Mouse (Mus musculus) lung, embryonic 16.5 days (tissue): ENCODE results near the gene Osm. TPM values are rescaled to one million over a fixed set of nuclear protein-coding genes. Genes with fewer than 3 reads are reported as not detected.
A peak's percentile ranks its signal among the peaks of the same experiment; 100 is the strongest.

ENCODE experiments used
- ATAC-seq: fragments of 200-750 bp; cut with Nextera tagmentation; 2 replicates; pipeline ENCODE4 v1.8.0; 2017; ENCODE audit warnings: low read depth, mild to moderate bottlenecking, moderate library complexity
- H3K27ac ChIP-seq: fragments of 300-500 bp; sonication (generic); 2 replicates; pipeline ENCODE4 v1.5.1; 2014; ENCODE audit warnings: mild to moderate bottlenecking, control low read depth, low read length
- H3K27me3 ChIP-seq: fragments of 300-500 bp; sonication (generic); 2 replicates; pipeline ENCODE4 v1.6.1; 2014; ENCODE audit warnings: low read depth, low read length, mixed read lengths; ENCODE audit not compliant: control insufficient read depth, insufficient read depth
- H3K36me3 ChIP-seq: fragments of 300-500 bp; sonication (generic); 2 replicates; pipeline ENCODE4 v1.6.1; 2014; ENCODE audit warnings: low read length; ENCODE audit not compliant: control insufficient read depth, insufficient read depth
- H3K4me1 ChIP-seq: fragments of 300-500 bp; sonication (generic); replicated peaks from 2 replicates; pipeline ENCODE4 v1.6.1; 2014; ENCODE audit warnings: low read length, mixed read lengths; ENCODE audit not compliant: control insufficient read depth, insufficient read depth
- H3K4me2 ChIP-seq: fragments of 300-500 bp; sonication (generic); 2 replicates; pipeline ENCODE4 v1.6.1; 2014; ENCODE audit warnings: low read depth, low read length, control low read depth
- H3K4me3 ChIP-seq: fragments of 300-500 bp; sonication (generic); 2 replicates; pipeline ENCODE4 v1.5.1; 2014; ENCODE audit warnings: mild to moderate bottlenecking, low read length, control low read depth
- H3K9ac ChIP-seq: fragments of 300-500 bp; sonication (generic); 2 replicates; pipeline ENCODE4 v1.6.1; 2014; ENCODE audit warnings: low read length, control low read depth
- H3K9me3 ChIP-seq: fragments of 300-500 bp; sonication (generic); 2 replicates; pipeline ENCODE4 v1.6.1; 2016; ENCODE audit warnings: low read length; ENCODE audit not compliant: control insufficient read depth
- WGBS: fragments of 180-500 bp; shearing (Covaris S2); extraction: QIAGEN DNeasy Blood & Tissue Kit; methylation state at CpG from one replicate; pipeline ENCODE4 v1.1.7; 2014; 5-methylcytosine and 5-hydroxymethylcytosine counted together
- polyA plus RNA-seq: library from polyadenylated mRNA; unstranded; fragments of >200 nt; fragmentation: Nextera tagmentation; extraction: Ambion mirVana; gene quantifications from 2 replicates; pipeline ENCODE4 v1.2.1, GENCODE M21; 2015

The Osm gene
- polyA plus RNA-seq, 1 experiment from 2014 or later, result 0.25 TPM

GRCm38 (mm10) chr11:4210786-4211185, 25.4 kb upstream of the Osm start:
- H3K4me2 ChIP-seq, result no peak overlapping the region
- no peak overlapping the region for H3K4me3 ChIP-seq
- peaks cover 13% of the 10 kb centered on the region; the same call in 1 of the 2 replicates for H3K36me3 ChIP-seq
- no peaks in the 10 kb centered on the region for H3K27me3 ChIP-seq
- no peaks in the 10 kb centered on the region for H3K9me3 ChIP-seq
- WGBS, result 30% methylated on average over 1 of the region's 1 CpGs
- ATAC-seq, result no peak
- no peak overlapping the region for H3K27ac ChIP-seq
- H3K4me1 ChIP-seq, result no peaks in the 10 kb centered on the region
- H3K9ac ChIP-seq, result no peak overlapping the region

DNA sequence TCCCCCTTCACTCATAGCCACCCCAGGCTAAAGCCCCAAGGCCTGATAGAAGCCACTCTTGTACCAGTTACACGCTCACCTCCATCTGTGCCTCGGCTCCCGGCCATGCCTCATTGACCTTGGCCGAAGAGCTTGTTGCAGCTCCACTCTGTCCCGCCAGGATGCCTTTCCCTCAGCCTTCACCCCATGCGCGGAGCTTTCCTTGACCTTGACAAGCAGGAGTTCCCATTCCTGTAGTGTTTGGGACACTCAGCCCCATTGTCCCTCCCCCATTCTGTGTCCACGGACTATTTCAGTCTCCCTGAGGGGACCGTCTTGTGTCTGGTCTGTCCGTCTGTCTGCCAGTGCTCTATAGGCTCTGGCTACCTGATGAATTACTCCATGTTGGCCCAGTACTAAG, 23.1 kb upstream of the Osm start:
- no peak for ATAC-seq
- H3K27me3 ChIP-seq, result no peaks in the 10 kb centered on the region
- H3K36me3 ChIP-seq, result peaks cover 8% of the 10 kb centered on the region; the same call in 1 of the 2 replicates
- no peak overlapping the region for H3K9ac ChIP-seq
- H3K4me3 ChIP-seq, result no peak overlapping the region
- no peaks in the 10 kb centered on the region; the same call in none of the 2 replicates for H3K4me1 ChIP-seq
- no peaks in the 10 kb centered on the region for H3K9me3 ChIP-seq
- H3K4me2 ChIP-seq, result no peak overlapping the region
- 90% methylated on average over 10 of the region's 10 CpGs for WGBS
- no peak overlapping the region for H3K27ac ChIP-seq

GRCm38 (mm10) chr11:4214572-4214971, 21.6 kb upstream of the Osm start:
- WGBS, result 92% methylated on average over 14 of the region's 14 CpGs
- Histone ChIP-seq H3K27ac (no peak overlapping the region), H3K4me3 (no peak overlapping the region), H3K4me1 (peaks cover 8% of the 10 kb centered on the region), H3K36me3 (peaks cover 5% of the 10 kb centered on the region; the same call in 1 of the 2 replicates), H3K9me3 (no peaks in the 10 kb centered on the region), H3K9ac (no peak overlapping the region), H3K27me3 (no peaks in the 10 kb centered on the region), H3K4me2 (no peak overlapping the region)
- ATAC-seq, result no peak

DNA sequence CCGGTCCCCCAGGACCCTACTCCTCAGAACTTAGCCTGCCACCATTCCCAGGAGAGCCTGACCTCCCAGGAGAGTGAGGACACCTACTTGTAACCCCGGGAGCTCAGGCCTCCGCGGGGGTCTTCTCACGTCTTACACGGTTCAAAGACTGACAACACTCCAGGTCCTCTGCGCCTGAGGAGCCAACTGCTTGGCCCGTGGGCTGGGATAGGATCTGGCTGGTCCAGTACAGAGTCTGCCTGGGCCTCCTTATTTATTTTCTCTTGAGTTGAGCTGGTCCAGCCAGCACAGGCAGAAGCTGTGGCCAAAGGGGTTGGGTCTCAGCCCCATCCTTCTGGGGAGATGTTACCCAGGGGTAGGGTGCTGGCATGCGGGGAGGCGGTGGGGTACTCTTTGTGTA, 21.2 kb upstream of the Osm start:
- H3K27me3 ChIP-seq, result no peaks in the 10 kb centered on the region
- H3K4me2 ChIP-seq, result no peak overlapping the region
- no peak overlapping the region for H3K27ac ChIP-seq
- H3K4me1 ChIP-seq, result peaks cover 8% of the 10 kb centered on the region
- 76% methylated on average over 10 of the region's 10 CpGs for WGBS
- H3K4me3 ChIP-seq, result no peak overlapping the region
- H3K36me3 ChIP-seq, result peaks cover 5% of the 10 kb centered on the region; the same call in 1 of the 2 replicates
- no peaks in the 10 kb centered on the region for H3K9me3 ChIP-seq
- H3K9ac ChIP-seq, result no peak overlapping the region
- ATAC-seq, result no peak

DNA sequence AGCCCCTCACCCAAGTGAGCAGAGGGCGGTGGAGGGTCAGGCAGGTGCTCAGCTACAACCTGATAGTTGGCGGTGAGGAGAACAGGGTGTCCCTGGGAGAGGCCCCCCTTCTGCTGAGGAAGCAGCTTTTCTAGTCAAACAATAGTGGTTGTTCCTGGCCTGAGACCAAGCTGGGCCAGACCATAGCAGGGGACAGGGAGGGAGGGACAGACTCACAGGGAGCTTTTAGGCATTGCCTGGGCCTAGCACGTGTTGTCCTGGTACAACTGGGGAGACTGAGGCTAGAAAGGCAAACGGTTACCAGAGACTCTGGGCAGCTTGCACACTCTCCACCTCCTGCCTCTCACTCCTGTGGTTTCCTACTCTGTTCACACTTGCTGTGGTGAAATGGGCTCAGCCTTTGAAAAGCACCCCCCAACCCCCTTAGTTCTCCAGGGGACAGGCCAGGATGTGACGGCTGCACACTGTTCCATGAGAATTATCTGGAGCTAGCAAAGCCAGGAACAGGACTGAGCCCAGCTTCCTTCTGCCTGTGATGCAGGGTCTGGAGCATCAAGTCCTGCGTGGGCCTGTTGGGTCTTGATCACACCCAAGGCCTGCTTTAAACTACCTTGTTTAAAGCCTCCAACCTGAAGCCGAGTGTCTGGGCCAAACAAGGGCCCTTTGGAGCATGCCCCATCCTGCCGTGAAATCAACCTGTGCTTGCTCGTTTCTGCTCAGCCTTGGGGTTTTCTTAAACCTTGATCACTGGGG, 19.8 kb upstream of the Osm start:
- Histone ChIP-seq H3K36me3 (peaks cover 4% of the 10 kb centered on the region; the same call in 1 of the 2 replicates), H3K4me3 (no peak overlapping the region), H3K9ac (no peak overlapping the region), H3K27me3 (no peaks in the 10 kb centered on the region), H3K4me2 (no peak overlapping the region), H3K9me3 (no peaks in the 10 kb centered on the region), H3K4me1 (peaks cover 8% of the 10 kb centered on the region), H3K27ac (peak overlapping the region; percentile 68)
- WGBS, result 73% methylated on average over 9 of the region's 9 CpGs
- peak; percentile 30; the same call in 1 of the 2 replicates for ATAC-seq

DNA sequence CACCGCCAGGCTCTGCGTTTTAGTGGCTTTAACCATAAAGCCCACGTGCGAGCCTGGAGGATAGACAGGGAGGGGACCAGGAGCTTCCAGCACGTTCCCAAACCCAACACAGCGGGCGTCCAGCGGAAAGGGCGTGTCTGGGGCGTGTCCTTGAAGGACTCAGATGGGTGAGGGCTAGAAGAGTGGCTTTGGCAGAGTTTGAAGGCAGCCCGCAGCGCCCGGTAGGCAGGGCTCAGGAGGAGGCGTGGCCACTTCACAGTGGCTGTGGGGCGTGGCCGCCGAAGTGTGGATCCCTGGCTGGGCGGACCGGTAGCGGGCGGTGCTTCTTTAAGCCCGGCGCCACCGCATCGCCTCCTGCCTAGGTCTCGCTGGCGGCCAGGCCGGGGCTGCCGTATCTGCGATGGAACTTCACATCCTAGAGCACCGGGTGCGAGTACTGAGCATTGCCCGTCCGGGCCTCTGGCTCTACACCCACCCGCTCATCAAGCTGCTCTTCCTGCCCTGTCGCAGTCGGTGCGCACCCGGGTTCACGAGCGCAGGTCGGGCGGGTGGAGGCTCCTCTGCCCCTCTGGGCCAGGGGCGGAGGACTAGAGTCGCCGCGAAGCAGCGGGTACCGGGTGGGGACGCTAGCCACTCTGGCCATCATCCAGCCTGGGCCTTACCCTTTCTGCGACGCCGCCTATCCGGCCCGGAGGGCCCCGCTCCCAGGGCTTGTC, 18.1 kb upstream of the Osm start, which contains the start of gene Castor1:
Castor1 (plus strand) TSS at position 312 of the 716 bp plus-strand sequence.
- H3K36me3 ChIP-seq, result peaks cover under 1% of the 10 kb centered on the region; the same call in 1 of the 2 replicates
- H3K4me3 ChIP-seq, result peak within 1 kb of the TSS; percentile 60
- no peaks in the 10 kb centered on the region for H3K27me3 ChIP-seq
- peaks cover 8% of the 10 kb centered on the region for H3K4me1 ChIP-seq
- H3K9ac ChIP-seq, result peak within 1 kb of the TSS; percentile 68
- H3K27ac ChIP-seq, result no peak within 1 kb of the TSS
- 2% methylated on average over 56 of the region's 56 CpGs for WGBS
- peak within 1 kb of the TSS; percentile 98 for H3K4me2 ChIP-seq
- ATAC-seq, result peak; percentile 92
- H3K9me3 ChIP-seq, result no peaks in the 10 kb centered on the region

DNA sequence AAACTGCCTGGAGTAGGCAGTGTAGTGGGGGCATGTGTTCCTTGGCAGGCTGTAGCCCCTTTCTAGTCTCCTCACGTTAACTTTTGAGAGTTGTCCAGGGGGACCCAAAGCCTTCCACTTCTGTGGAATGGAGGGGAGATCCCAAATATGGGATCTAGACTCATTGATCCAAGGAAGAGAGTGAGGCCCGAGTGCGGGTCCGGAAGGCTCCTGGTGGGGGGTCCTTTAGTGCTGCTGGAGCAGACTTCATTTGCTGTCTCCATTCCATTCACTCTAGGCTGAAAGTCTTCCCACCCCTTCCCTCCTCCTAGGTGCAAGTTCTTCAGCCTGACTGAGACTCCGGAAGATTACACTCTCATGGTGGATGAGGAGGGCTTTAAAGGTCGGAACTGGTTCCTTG, 17.6 kb upstream of the Osm start:
- WGBS, result 8% methylated on average over 6 of the region's 6 CpGs
- Histone ChIP-seq H3K4me1 (peaks cover 8% of the 10 kb centered on the region), H3K4me2 (peak overlapping the region; percentile 98), H3K4me3 (peak overlapping the region; percentile 60), H3K9me3 (no peaks in the 10 kb centered on the region), H3K9ac (peak overlapping the region; percentile 68), H3K36me3 (no peaks in the 10 kb centered on the region), H3K27ac (no peak overlapping the region), H3K27me3 (no peaks in the 10 kb centered on the region)
- no peak for ATAC-seq

DNA sequence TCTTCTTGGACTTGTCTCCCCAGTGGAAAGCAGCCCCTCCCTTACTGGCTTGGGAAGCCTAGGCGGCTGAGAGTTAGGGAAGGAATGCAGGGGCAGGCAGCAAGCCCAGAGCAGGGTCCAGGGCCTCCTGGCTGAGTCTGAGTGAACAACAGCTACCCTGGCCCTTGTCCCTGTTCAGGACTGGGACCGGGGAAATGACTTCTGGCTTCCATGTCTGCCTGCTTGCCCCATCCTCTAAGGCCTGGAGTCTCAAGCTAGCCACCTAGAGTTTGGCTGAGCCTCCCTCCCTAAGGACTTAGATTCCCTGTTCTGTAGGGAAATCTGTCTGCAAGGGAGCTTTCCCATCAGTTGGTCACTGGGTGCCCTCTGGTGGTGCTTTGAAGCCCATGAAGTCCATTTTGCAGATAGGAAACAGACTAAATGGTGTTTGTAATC, 16.9 kb upstream of the Osm start:
- Histone ChIP-seq H3K9me3 (no peaks in the 10 kb centered on the region), H3K4me3 (no peak overlapping the region), H3K27ac (no peak overlapping the region), H3K4me2 (no peak overlapping the region), H3K36me3 (no peaks in the 10 kb centered on the region), H3K9ac (0 out of 2 replicates have a peak overlapping the region, but pooled peaks have one; percentile 40), H3K4me1 (peaks cover 8% of the 10 kb centered on the region), H3K27me3 (no peaks in the 10 kb centered on the region)
- peak; percentile 16; the same call in 1 of the 2 replicates for ATAC-seq
- 12% methylated on average over 2 of the region's 2 CpGs for WGBS

DNA sequence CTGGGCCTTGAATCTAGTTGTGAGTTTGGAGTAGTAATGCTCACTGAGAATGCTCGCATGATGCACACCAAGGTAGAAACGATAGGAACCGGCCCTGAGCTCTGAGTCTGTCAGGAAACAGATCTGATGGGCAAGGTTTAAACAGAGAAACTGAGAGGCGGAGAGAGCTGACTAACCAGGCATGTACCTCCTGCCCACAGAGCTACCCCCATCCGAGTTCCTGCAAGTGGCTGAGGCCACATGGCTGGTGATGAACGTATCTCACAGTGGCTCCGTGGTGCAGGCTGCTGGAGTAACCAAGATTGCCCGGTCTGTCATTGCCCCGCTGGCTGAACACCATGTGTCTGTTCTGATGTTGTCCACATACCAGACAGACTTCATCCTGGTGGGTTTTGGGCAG, 16.3 kb upstream of the Osm start:
- no peak overlapping the region for H3K27ac ChIP-seq
- H3K27me3 ChIP-seq, result no peaks in the 10 kb centered on the region
- 59% methylated on average over 9 of the region's 9 CpGs for WGBS
- H3K9ac ChIP-seq, result no peak overlapping the region
- H3K9me3 ChIP-seq, result no peaks in the 10 kb centered on the region
- H3K4me3 ChIP-seq, result no peak overlapping the region
- H3K4me1 ChIP-seq, result peaks cover 8% of the 10 kb centered on the region
- H3K36me3 ChIP-seq, result no peaks in the 10 kb centered on the region
- no peak overlapping the region for H3K4me2 ChIP-seq
- no peak for ATAC-seq
